Mouse (Mus musculus): Measurements from ENCODE around the gene Arl9.
"Not testable (repeated sequence)": the region's sequence is repeated elsewhere in the genome, so short reads cannot be mapped to it uniquely, and the experiment has no call there.

DNA sequence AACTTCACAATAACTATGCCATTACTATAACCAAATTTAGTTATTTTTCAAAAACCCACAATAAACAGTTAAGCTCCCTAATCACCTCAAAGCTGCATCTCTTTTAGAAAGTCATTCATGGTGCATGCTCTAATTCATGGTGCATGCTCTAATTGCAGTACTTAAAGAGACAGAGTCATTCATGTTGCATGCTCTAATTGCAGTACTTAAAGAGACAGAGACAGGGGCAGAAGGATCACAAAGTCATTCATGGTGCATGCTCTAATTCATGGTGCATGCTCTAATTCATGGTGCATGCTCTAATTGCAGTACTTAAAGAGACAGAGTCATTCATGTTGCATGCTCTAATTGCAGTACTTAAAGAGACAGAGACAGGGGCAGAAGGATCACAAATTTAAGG is 31.2 kb downstream of the Arl9 start:
- TF ChIP-seq CTCF (IDR thresholded peaks at IDR 0.05; ENCODE audit: control insufficient read depth, insufficient read depth, low read length); POLR2A (IDR thresholded peaks at IDR 0.05; ENCODE audit: borderline replicate concordance, control insufficient read depth, low read depth, low read length): not testable (repeated sequence)

Data from bone marrow, adult 2 months (tissue).